Mouse (Mus musculus) neural tube, embryonic 14.5 days (tissue): ENCODE measurements around the gene Glyr1. TPM values are rescaled to one million over a fixed set of nuclear protein-coding genes. Genes with fewer than 3 reads are reported as not detected.

Source experiments
- ATAC-seq: fragments of 200-750 bp; cut with Nextera tagmentation; 2 replicates; pipeline ENCODE4 v1.8.0; 2017; ENCODE audit warnings: low read depth, mild to moderate bottlenecking, moderate TSS enrichment, moderate library complexity
- H3K27ac ChIP-seq: fragments of 300-500 bp; sonication (generic); 2 replicates; pipeline ENCODE4 v1.5.1; 2014; ENCODE audit warnings: low read depth, mild to moderate bottlenecking, control low read depth, low read length, moderate library complexity, mixed read lengths
- H3K27me3 ChIP-seq: fragments of 300-500 bp; sonication (generic); 2 replicates; pipeline ENCODE4 v1.6.1; 2014; ENCODE audit warnings: low read length; ENCODE audit not compliant: control insufficient read depth, insufficient read depth
- H3K36me3 ChIP-seq: fragments of 300-500 bp; sonication (generic); 2 replicates; pipeline ENCODE4 v1.6.1; 2014; ENCODE audit warnings: low read length, mixed read lengths; ENCODE audit not compliant: control insufficient read depth, insufficient read depth
- H3K4me1 ChIP-seq: fragments of 300-500 bp; sonication (generic); 2 replicates; pipeline ENCODE4 v1.6.1; 2014; ENCODE audit warnings: low read length; ENCODE audit not compliant: control insufficient read depth, insufficient read depth
- H3K4me2 ChIP-seq: fragments of 300-500 bp; sonication (generic); 2 replicates; pipeline ENCODE4 v1.6.1; 2014; ENCODE audit warnings: mild to moderate bottlenecking, low read depth, low read length, control low read depth
- H3K4me3 ChIP-seq: fragments of 300-500 bp; sonication (generic); 2 replicates; pipeline ENCODE4 v1.5.1; 2014; ENCODE audit warnings: low read depth, low read length, control low read depth, mixed read lengths
- H3K9ac ChIP-seq: fragments of 300-500 bp; sonication (generic); replicated peaks from 2 replicates; pipeline ENCODE4 v1.6.1; 2014; ENCODE audit warnings: low read depth, mild to moderate bottlenecking, control low read depth, low read length, mixed read lengths
- H3K9me3 ChIP-seq: fragments of 300-500 bp; sonication (generic); 2 replicates; pipeline ENCODE4 v1.6.1; 2016; ENCODE audit warnings: low read length; ENCODE audit not compliant: control insufficient read depth
- WGBS: fragments of 180-500 bp; shearing (Covaris S2); extraction: QIAGEN DNeasy Blood & Tissue Kit; methylation state at CpG from one replicate; pipeline ENCODE4 v1.1.7; 2014; 5-methylcytosine and 5-hydroxymethylcytosine counted together
- polyA plus RNA-seq: library from polyadenylated mRNA; unstranded; fragments of >200 nt; fragmentation: Nextera tagmentation; extraction: Ambion mirVana; gene quantifications from 2 replicates; pipeline ENCODE4 v1.2.1, GENCODE M21; 2014

Glyr1 gene
- polyA plus RNA-seq, 1 experiment from 2014 or later: 102 TPM

- H3K27ac ChIP-seq: no peak overlapping the region
- H3K36me3 ChIP-seq: no peaks in the 10 kb centered on the region
- ATAC-seq: no peak
- no peak overlapping the region for H3K4me2 ChIP-seq
- no peak overlapping the region for H3K9ac ChIP-seq
- H3K4me3 ChIP-seq: no peak overlapping the region
- no peaks in the 10 kb centered on the region for H3K27me3 ChIP-seq
- WGBS: 88% methylated on average over 4 of the region's 4 CpGs
- no peaks in the 10 kb centered on the region for H3K9me3 ChIP-seq
- no peaks in the 10 kb centered on the region for H3K4me1 ChIP-seq
Observed at GRCm38 (mm10) chr16:4971626-4972025, 78.0 kb downstream of the Glyr1 start.

DNA sequence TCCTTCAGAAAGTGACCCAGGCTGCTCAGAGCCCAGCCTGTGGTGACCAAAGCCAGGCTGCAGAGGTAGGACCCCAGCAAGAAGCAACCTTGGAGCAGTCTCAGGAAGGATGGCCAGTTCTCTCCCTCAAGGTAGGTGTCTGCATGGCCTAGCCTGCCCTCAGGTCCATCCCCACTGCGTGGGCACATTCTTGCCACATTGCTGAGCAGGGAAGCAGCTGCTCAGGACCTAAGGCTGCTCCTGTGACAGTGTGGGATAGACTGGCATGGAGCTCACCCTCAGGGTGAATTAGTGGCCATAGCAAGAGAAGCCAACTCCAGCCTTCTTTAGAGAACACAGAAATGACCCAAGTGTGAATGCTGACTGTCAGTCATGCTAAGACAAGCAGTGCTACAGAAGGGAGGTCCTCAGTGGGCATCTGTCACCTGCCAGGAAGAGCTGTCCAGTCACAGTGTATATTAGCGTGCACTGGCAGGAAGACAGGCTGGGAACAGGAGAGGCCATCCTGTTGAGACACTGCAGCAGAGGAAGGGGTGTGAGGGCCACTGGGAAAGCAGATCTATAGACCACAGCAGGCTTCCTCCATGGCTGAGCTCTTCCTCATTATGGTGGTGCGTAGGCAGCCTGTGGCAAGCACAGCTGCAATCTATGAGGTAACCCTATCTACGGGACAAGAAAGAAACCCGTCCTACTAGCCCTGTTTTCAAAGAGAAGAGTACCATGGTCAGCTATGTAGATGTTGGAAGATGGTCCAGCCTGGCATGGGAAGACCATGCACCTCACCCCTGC, 80.4 kb downstream of the Glyr1 start:
- H3K9me3 ChIP-seq: no peaks in the 10 kb centered on the region
- H3K27ac ChIP-seq: no peak overlapping the region
- H3K9ac ChIP-seq: no peak overlapping the region
- peaks cover 7% of the 10 kb centered on the region; the same call in 1 of the 2 replicates for H3K4me1 ChIP-seq
- H3K4me2 ChIP-seq: no peak overlapping the region
- ATAC-seq: no peak
- WGBS: 87% methylated on average over 5 of the region's 5 CpGs
- no peaks in the 10 kb centered on the region for H3K27me3 ChIP-seq
- no peaks in the 10 kb centered on the region for H3K36me3 ChIP-seq
- no peak overlapping the region for H3K4me3 ChIP-seq

DNA sequence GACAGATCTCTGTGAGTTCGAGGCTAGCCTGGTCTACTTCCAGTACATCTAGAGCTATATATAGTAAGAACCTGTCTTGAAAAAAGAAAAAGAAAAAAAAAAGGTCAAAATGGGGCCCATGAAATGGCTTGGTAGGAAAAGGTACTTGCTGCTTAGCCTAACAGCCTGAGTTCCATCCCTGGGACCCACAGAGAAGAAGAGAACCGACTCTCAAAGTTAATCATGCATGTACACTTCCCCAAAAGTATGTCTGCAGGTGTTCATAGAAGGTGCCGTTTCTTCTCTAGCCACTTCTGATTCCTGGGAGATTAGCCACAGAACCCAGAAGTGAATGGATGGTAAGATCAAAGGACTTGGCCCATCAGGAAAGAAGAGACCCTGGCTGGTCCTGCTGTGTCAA, 81.2 kb downstream of the Glyr1 start:
- no peaks in the 10 kb centered on the region for H3K9me3 ChIP-seq
- H3K27ac ChIP-seq: no peak overlapping the region
- H3K4me2 ChIP-seq: no peak overlapping the region
- no peaks in the 10 kb centered on the region for H3K27me3 ChIP-seq
- WGBS: 79% methylated on average over 3 of the region's 3 CpGs
- H3K4me1 ChIP-seq: peaks cover 9% of the 10 kb centered on the region; the same call in 1 of the 2 replicates
- H3K4me3 ChIP-seq: no peak overlapping the region
- no peaks in the 10 kb centered on the region for H3K36me3 ChIP-seq
- ATAC-seq: no peak
- H3K9ac ChIP-seq: no peak overlapping the region

GRCm38 (mm10) chr16:4965392-4966129, 84.1 kb downstream of the Glyr1 start:
- no peak overlapping the region for H3K4me3 ChIP-seq
- H3K9me3 ChIP-seq: no peaks in the 10 kb centered on the region
- H3K4me1 ChIP-seq: peaks cover 12% of the 10 kb centered on the region
- H3K27me3 ChIP-seq: no peaks in the 10 kb centered on the region
- no peak overlapping the region for H3K27ac ChIP-seq
- H3K9ac ChIP-seq: no peak overlapping the region
- no peak for ATAC-seq
- WGBS: 89% methylated on average over 8 of the region's 8 CpGs
- 0 out of 2 replicates have a peak overlapping the region, but pooled peaks have one; percentile 78 for H3K4me2 ChIP-seq
- H3K36me3 ChIP-seq: no peaks in the 10 kb centered on the region

DNA sequence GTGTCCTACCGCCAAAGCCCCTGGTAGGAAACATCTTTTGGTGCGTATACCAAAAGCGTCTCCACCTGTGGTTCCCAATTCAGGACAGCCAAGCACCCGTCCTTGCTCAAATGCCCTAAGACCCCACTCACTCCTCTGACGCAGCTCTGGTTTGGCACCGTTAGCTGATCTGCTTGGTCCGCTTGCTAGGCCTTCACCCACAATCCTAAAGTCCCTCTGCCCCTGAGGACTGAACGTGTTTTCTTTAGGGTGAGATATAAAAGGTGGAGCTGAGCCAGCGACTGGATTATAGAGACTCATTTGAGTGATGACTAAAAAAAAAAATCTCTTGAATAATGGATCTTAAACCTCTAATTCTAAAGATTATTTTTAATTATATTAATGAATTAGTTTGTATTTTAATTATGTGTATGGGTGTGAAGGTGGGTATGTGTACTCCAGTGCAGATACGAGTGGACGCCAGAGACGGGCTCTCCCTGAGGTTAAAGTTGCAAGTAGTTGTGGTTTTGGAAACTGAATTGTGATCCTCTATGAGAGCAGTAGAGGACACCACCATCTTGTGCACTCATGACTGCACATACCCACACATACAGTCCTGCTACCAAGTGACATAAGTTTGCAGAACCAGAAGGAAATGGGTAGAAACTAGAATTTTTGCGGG, 84.8 kb downstream of the Glyr1 start:
- H3K9me3 ChIP-seq: no peaks in the 10 kb centered on the region
- ATAC-seq: no peak
- peak overlapping the region; percentile 80 for H3K27ac ChIP-seq
- peak overlapping the region; percentile 78 for H3K4me2 ChIP-seq
- peak overlapping the region; percentile 63 for H3K9ac ChIP-seq
- no peaks in the 10 kb centered on the region for H3K36me3 ChIP-seq
- H3K4me3 ChIP-seq: peak overlapping the region; percentile 79
- 22% methylated on average over 13 of the region's 13 CpGs for WGBS
- H3K27me3 ChIP-seq: no peaks in the 10 kb centered on the region
- H3K4me1 ChIP-seq: peaks cover 12% of the 10 kb centered on the region

Other genes starting within 250 kb of the Glyr1 start
- 0.85 and 0.86 TPM in 2 replicates for gene 4930562C15Rik, start 214.4 kb downstream of the Glyr1 start, polyA plus RNA-seq
- 63.6 and 65.0 TPM in 2 replicates for gene Ubald1, start 169.5 kb downstream of the Glyr1 start, polyA plus RNA-seq
- gene Mgrn1, start 163.6 kb downstream of the Glyr1 start, polyA plus RNA-seq: 125 and 128 TPM in 2 replicates
- gene Nudt16l1, start 111.1 kb downstream of the Glyr1 start, polyA plus RNA-seq: 135 and 140 TPM in 2 replicates
- gene Anks3, start 85.7 kb downstream of the Glyr1 start, polyA plus RNA-seq: 62.2 and 62.5 TPM in 2 replicates
- not detected in 2 replicates for gene Sept12, start 52.0 kb downstream of the Glyr1 start, polyA plus RNA-seq
- not detected in 2 replicates for gene Smim22, start 42.6 kb downstream of the Glyr1 start, polyA plus RNA-seq
- 171 and 200 TPM in 2 replicates for gene Rogdi, start 36.3 kb downstream of the Glyr1 start, polyA plus RNA-seq
- gene Ubn1, start 194 bp upstream of the Glyr1 start, polyA plus RNA-seq: 14.4 and 16.7 TPM in 2 replicates
- 0.35 and 0.37 TPM in 2 replicates for gene Ppl, start 82.6 kb upstream of the Glyr1 start, polyA plus RNA-seq
- gene Sec14l5, start 97.2 kb upstream of the Glyr1 start, polyA plus RNA-seq: 0.27 and 0.28 TPM in 2 replicates
- gene Nagpa, start 154.1 kb upstream of the Glyr1 start, polyA plus RNA-seq: 8.9 and 10.3 TPM in 2 replicates
- 13.0 and 14.2 TPM in 2 replicates for gene AU021092, start 172.4 kb upstream of the Glyr1 start, polyA plus RNA-seq
- gene Alg1, start 183.8 kb upstream of the Glyr1 start, polyA plus RNA-seq: 41.3 and 42.4 TPM in 2 replicates
- gene Eef2kmt, start 206.1 kb upstream of the Glyr1 start, polyA plus RNA-seq: 6.6 and 7.0 TPM in 2 replicates